Mouse (Mus musculus): ENCODE results near the gene Itpr3. TPM values are rescaled to one million over a fixed set of nuclear protein-coding genes. Genes with fewer than 3 reads are reported as not detected.
A peak's percentile ranks its signal among the peaks of the same experiment; 100 is the strongest.

Itpr3 gene
- polyA plus RNA-seq (2015; fragmentation: Nextera tagmentation; extraction: Ambion mirVana), result 3.6 and 3.9 TPM in 2 replicates

GRCm38 (mm10) chr17:27056812-27057516, at the start of gene Itpr3:
Gene Itpr3 (plus strand): TSS chr17:27057304.
- H3K4me2 ChIP-seq (replicated peaks; ENCODE audit: low read depth, low read length), result peak within 1 kb of the TSS; percentile 96
- WGBS, result under 1% methylated on average over 65 of the region's 66 CpGs
- H3K27me3 ChIP-seq (replicated peaks; ENCODE audit: insufficient read depth, low read length), result no peaks in the 10 kb centered on the region
- TF ChIP-seq CTCF (IDR thresholded peaks at IDR 0.05) (peak; percentile 30), EP300 (IDR thresholded peaks at IDR 0.05) (no peak)
- no peaks in the 10 kb centered on the region for H3K9me3 ChIP-seq (ENCODE audit: low read length)
- ATAC-seq, result peak; percentile 83
- peak within 1 kb of the TSS; percentile 76 for H3K9ac ChIP-seq (replicated peaks; ENCODE audit: low read depth)
- H3K27ac ChIP-seq (ENCODE audit: low read length), result peak within 1 kb of the TSS; percentile 94
- H3K4me3 ChIP-seq (ENCODE audit: low read depth, low read length), result peak within 1 kb of the TSS; percentile 65
- H3K4me1 ChIP-seq (ENCODE audit: insufficient read depth, low read depth, low read length), result peaks cover 5% of the 10 kb centered on the region; the same call in 1 of the 2 replicates
- no peaks in the 10 kb centered on the region for H3K36me3 ChIP-seq (ENCODE audit: insufficient read depth, low read length)
- peak; percentile 83 for DNase-seq (ENCODE audit: low spot score)

GRCm38 (mm10) chr17:27008277-27008676, 48.8 kb upstream of the Itpr3 start:
- Histone ChIP-seq H3K9me3 (ENCODE audit: low read length) (no peaks in the 10 kb centered on the region), H3K27ac (ENCODE audit: low read length) (no peak overlapping the region), H3K4me3 (ENCODE audit: low read depth, low read length) (no peak overlapping the region), H3K4me2 (replicated peaks; ENCODE audit: low read depth, low read length) (no peak overlapping the region), H3K9ac (replicated peaks; ENCODE audit: low read depth) (no peak overlapping the region), H3K4me1 (ENCODE audit: insufficient read depth, low read depth, low read length) (no peaks in the 10 kb centered on the region), H3K36me3 (ENCODE audit: insufficient read depth, low read length) (no peaks in the 10 kb centered on the region), H3K27me3 (replicated peaks; ENCODE audit: insufficient read depth, low read length) (no peaks in the 10 kb centered on the region)
- WGBS, result 68% methylated on average over 2 of the region's 2 CpGs
- ATAC-seq (no peak), DNase-seq (ENCODE audit: low spot score) (no peak)
- TF ChIP-seq EP300 (IDR thresholded peaks at IDR 0.05), result no peak

GRCm38 (mm10) chr17:27011167-27011566, 45.9 kb upstream of the Itpr3 start:
- no peaks in the 10 kb centered on the region for H3K4me1 ChIP-seq (ENCODE audit: insufficient read depth, low read depth, low read length)
- H3K9ac ChIP-seq (replicated peaks; ENCODE audit: low read depth), result no peak overlapping the region
- no peak overlapping the region for H3K4me3 ChIP-seq (ENCODE audit: low read depth, low read length)
- ATAC-seq (no peak), DNase-seq (ENCODE audit: low spot score) (no peak)
- no peak overlapping the region for H3K4me2 ChIP-seq (replicated peaks; ENCODE audit: low read depth, low read length)
- TF ChIP-seq EP300 (IDR thresholded peaks at IDR 0.05) (no peak), CTCF (IDR thresholded peaks at IDR 0.05) (no peak)
- WGBS, result 82% methylated on average over 10 of the region's 10 CpGs
- H3K9me3 ChIP-seq (ENCODE audit: low read length), result no peaks in the 10 kb centered on the region
- no peaks in the 10 kb centered on the region for H3K27me3 ChIP-seq (replicated peaks; ENCODE audit: insufficient read depth, low read length)
- H3K27ac ChIP-seq (ENCODE audit: low read length), result no peak overlapping the region
- H3K36me3 ChIP-seq (ENCODE audit: insufficient read depth, low read length), result no peaks in the 10 kb centered on the region

- ATAC-seq (peak; percentile 59), DNase-seq (ENCODE audit: low spot score) (peak; percentile 58)
- H3K4me2 ChIP-seq (replicated peaks; ENCODE audit: low read depth, low read length), result no peak overlapping the region
- no peaks in the 10 kb centered on the region for H3K4me1 ChIP-seq (ENCODE audit: insufficient read depth, low read depth, low read length)
- H3K9ac ChIP-seq (replicated peaks; ENCODE audit: low read depth), result no peak overlapping the region
- WGBS, result 54% methylated on average over 14 of the region's 14 CpGs
- TF ChIP-seq EP300 (IDR thresholded peaks at IDR 0.05) (no peak), CTCF (IDR thresholded peaks at IDR 0.05) (peak; percentile 42)
- H3K4me3 ChIP-seq (ENCODE audit: low read depth, low read length), result no peak overlapping the region
- H3K36me3 ChIP-seq (ENCODE audit: insufficient read depth, low read length), result no peaks in the 10 kb centered on the region
- H3K27ac ChIP-seq (ENCODE audit: low read length), result no peak overlapping the region
- H3K27me3 ChIP-seq (replicated peaks; ENCODE audit: insufficient read depth, low read length), result no peaks in the 10 kb centered on the region
- H3K9me3 ChIP-seq (ENCODE audit: low read length), result no peaks in the 10 kb centered on the region
Measured at GRCm38 (mm10) chr17:27011998-27012672, 45.0 kb upstream of the Itpr3 start.

- no peak overlapping the region for H3K27ac ChIP-seq (ENCODE audit: low read length)
- DNase-seq (ENCODE audit: low spot score), result peak; percentile 25
Measured at GRCm38 (mm10) chr17:27012909-27013308, 44.2 kb upstream of the Itpr3 start.

More at GRCm38 (mm10) chr17:27012909-27013308, 44.2 kb upstream of the Itpr3 start:
- no peaks in the 10 kb centered on the region for H3K27me3 ChIP-seq (replicated peaks; ENCODE audit: insufficient read depth, low read length)
- no peak for ATAC-seq
- 34% methylated on average over 6 of the region's 6 CpGs for WGBS
- H3K9me3 ChIP-seq (ENCODE audit: low read length), result no peaks in the 10 kb centered on the region
- H3K4me1 ChIP-seq (ENCODE audit: insufficient read depth, low read depth, low read length), result 0 out of 2 replicates have a peak, but pooled peaks cover 5% of the 10 kb centered on the region
- TF ChIP-seq EP300 (IDR thresholded peaks at IDR 0.05) (no peak), CTCF (IDR thresholded peaks at IDR 0.05) (no peak)
- H3K36me3 ChIP-seq (ENCODE audit: insufficient read depth, low read length), result no peaks in the 10 kb centered on the region
- no peak overlapping the region for H3K4me3 ChIP-seq (ENCODE audit: low read depth, low read length)
- H3K9ac ChIP-seq (replicated peaks; ENCODE audit: low read depth), result no peak overlapping the region
- no peak overlapping the region for H3K4me2 ChIP-seq (replicated peaks; ENCODE audit: low read depth, low read length)
